Mouse (Mus musculus) naive thymus-derived CD4-positive, alpha-beta T cell, adult 2 months (primary cell): Measurements from ENCODE around the gene Procr.
A peak's percentile ranks its signal among the peaks of the same experiment; 100 is the strongest.
"Not testable (repeated sequence)": the region's sequence is repeated elsewhere in the genome, so short reads cannot be mapped to it uniquely, and the experiment has no call there.

Experiments used
- DNase-seq: peaks from one replicate; pipeline ENCODE4 v3.0.0-alpha.2; 2011; ENCODE audit warnings: low read depth

The Procr gene

DNA sequence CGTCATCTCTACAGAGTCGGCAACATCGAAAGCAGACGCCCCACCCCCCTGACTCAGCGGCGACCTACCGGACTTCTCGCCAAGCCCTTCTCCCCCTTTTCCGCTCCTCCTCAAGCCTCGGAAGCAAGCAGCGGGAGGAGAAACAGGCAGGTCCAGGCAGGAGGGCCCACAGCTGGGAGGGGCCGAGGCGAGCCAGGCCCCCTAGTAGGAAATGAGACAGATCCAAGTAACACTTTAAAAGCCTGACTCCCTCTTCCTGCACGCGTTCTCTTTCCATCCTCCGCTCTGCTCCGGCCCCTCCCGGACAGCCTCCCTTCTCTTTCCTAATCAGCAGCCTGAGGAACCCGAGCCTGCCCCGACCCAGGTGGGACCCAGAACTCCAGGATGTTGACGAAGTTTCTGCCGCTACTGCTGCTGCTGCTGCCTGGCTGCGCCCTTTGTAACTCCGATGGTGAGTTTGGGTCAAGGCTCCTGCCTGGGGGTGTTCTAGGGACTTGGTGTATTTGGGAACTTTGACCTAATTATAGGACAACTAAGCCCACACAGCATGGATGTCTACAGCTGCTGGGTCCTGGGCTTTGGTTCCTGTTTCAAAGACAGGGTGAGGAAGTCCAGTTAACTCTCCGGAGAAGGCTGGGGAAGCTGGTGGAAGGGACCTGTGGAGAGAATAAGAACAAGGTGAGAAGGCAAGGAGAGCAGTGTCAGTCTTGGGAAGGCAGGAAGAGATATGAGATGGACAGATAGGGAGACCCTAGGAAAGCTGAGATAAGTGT lies at the start of gene Procr:
Procr (plus strand) TSS at position 104 of the 773 bp plus-strand sequence.
- DNase-seq = no peak

DNA sequence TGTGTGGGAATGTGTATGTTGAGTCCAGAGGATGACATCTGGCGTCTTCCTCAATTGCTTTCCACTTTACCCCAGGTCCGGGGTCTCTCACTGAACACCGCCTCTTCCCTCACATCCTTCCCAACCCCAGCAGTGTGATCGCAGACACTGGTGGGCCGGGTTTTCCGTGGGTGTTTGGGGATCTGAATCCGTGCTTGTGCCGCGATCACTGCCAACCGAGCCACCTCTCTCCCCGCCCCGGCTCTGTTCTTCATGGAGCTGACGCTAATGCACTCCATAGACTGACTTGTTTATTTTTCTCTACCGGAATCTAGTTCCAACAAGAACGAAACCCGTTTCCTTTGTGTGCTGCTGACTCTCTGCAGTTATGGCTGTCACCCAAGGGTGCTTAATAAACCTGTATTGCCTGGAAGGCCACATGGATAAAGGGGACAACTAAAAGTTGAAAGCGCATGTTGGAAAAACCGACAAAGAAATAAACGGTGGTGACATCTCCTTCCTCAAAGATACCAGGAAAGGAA lies 49.5 kb upstream of the Procr start:
- no peak for DNase-seq

DNA sequence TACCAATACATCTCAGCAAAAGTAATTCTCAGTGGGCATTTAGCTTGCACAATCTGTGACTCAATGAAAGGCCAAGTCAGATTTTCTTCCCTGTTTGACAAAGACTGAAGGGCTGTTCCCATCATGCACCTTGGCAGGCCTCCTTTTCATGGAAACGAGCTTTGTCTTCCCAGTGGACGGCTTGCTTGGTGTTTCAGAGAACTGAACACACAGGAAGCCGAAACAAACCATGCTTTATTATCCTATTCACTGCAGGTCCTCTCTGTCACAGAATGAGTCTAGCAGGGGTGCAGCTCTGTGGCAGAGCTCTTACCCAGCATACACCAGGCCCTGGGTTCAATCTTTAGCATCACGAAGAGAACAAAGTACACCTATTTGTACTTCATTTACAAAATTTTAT lies 47.3 kb upstream of the Procr start:
- no peak for DNase-seq

DNA sequence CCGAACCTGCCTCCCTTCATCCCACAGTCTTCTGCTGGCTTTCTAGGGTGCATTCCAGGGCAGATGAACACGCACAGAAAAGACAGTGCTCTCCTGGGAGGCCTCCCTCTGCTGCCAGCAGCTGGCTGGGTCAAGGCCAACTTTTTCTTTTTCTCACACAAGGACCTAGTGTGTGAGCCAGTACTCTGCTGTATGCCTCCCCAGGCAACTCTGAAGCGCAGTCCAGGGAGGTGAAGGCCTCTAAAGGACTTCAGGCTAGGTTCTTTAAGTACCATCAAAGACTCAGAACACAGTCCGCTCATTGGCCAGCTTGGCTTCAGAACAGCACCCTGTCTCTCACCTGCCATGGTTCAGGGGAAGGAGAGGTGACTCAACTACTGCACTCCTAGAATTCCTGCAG lies 43.7 kb upstream of the Procr start:
- no peak for DNase-seq

DNA sequence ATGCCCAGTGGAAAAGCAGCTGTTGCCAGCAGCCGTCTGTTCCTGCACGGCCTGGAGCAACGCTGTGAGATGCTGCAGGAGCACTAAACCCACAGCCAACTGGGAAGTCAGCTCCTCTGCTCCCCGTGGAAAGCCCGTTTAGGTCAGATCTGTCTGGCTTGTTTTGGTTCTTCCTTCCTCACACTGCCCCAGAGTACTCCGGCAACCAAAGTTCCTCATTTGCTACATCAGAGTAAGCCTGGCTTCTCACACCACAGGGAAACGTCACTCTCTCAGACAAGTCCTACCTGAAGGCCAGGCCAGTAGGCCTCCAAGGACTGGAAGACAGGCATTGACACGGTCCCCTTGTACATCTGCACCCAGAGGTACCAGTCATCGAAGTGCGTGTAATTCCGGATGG lies 40.4 kb upstream of the Procr start:
- no peak for DNase-seq

DNA sequence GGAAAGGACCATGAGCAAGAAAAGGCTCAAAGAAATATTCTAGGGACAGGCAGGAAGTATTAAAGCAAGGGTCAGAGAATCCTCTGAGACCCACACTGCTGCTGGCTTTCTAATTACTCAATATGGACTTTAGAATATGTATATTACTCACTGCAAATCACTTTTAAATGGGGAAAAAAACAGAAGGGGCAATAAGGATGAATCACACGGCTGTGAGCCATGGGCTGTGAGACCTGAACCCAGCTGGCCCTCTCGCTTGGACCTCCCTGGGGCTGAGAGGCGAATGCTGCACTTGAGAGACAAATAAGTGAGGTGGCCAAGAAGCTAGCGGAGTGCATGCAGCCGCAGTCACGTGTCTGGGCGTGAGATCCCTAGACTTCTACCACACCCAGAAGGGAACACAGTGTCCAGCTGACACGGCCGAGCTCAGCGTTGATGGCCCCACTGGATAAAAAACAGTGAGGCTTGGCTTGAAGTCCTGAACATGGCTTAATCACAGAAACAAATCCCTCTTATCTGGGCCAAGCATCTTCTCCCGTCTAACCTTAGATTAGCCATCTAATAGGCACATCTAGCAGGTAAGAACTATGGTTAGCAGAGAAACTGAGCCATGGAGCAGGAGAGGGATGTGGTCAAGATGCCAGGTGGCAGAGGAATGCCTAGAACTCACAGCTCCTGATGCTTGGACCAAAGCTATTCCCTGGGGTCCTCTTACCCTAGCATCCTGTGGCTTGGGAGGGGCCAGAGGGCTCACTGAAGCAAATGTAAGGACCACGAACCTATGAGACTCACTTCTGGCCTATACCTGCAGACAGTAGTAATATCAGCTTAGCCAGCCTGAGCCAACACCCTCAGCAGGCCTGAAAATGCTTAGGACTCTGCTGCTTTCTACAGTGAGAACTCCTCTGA lies 33.6 kb upstream of the Procr start:
- no peak for DNase-seq

DNA sequence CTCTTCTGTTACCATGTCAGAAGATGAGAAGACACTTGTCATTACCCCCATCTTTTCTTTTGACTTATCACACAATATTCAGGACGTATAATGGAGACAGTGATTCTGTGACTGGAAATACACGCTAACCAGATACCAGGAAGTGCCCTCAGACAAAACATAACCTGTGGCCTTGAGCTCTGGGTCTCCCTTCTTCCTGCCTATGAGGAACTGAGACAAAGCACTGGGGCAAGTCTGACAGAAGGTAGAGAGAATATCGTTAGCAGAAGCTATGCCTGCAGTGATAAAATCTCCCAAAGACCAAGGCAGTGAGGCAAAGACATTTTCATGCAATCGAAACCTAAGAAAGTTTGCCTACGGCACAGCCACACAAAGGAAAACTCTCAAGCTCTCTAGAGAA lies 30.3 kb upstream of the Procr start:
- peak; percentile 55 for DNase-seq

DNA sequence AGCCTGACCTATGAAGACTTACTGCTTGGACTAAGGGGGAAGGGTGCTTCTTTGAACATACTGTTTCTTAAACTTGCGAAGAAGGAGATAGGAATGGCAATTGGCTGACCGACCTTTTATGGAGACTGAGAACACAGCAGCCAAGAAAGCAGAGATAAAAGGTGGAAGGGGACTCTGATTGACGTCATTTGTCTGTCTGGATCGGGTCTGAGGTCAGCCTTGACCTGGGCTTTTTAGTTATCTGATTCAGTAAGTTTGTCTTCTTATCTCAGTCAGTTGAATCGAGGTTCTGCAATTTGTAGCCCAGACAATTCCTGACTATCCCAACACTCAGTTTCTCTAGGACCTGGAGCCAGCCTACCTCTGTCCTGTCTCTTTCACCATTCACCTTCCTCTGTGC lies 26.9 kb upstream of the Procr start:
- DNase-seq = no peak

DNA sequence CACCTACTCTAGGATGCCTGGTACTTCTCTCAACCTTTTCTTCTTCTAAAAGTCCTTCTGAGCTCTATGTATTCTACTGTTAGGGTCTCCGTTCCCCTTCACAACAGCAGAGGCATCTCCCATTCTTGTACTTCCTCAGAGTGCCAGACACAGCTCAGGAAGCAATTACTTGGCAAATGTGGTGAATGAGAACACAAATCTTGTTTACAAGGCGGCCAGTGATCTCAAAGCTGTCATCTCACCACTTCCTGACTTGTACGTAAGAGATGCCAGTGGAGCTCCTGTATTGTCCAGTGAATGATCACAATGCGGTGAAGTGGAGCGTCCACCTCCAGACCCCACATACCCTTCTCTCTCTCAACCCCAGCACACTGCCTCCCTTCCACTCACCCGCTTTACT lies 26.4 kb upstream of the Procr start:
- no peak for DNase-seq

DNA sequence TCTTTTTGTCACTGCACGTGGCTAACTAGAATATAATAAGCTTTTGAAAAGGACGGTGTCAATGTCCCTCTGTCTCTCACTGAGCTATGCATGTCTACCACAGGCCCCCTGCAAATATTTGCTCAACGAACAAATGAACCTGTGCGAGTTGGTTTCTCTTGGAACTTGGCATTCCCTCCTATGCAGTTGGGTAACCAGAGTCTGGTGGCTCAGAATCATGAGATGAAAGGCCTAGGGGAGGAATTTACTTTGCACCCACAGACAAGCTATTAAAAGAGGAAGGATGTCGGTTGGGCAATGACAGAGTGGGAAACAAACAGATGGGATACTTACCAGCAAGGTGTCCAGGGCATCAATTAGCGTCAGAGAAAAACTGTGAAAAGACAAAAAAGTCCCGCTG lies 24.6 kb upstream of the Procr start:
- no peak for DNase-seq

DNA sequence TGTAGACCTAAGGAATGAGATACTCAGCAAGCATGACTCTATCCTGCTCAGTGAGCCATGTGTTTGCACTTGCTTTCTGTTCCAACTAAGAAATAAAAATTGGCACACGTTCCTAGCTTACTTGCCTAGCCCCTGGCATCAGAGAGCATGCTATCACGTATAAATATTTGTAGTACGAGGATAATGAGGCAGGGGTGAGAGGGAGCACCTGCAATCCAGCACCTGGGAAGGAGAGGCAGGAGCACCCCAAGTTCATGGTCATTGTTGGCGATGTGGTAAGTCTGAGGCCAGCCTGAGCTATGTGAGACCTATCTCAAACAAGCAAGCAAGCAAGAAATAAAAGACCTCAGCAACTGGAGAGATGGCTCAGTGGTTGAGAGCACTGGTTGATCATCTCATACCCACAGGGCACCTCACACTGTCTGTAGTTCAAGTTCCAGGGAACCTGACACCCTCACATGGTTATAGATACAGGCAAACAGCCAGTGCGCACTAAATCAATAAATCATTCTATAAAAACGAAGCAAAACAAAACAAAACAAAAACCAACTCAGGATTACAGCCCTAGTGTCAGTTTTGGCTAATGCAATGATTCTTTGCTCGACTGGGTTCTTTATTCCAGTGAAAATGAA lies 23.0 kb upstream of the Procr start:
- no peak for DNase-seq

DNA sequence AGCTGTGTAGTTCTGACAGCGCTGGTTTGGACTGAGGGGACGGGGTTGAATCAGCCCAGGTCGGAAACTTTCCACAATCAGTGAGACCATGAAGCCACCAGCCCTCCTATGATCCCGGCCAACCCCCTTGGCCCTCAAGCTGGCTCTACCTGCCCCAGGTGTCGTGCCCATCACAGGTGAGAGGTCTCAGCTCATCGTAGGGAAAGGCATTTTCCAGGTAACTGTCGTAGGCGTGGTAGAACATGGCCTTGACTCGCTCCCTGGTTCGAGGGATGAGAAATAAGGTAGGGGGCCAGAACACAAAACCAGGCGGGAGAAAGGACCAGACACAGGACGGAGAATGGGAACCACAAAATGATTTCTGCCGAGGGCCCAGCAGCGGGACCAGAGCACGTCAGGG lies 22.2 kb upstream of the Procr start:
- DNase-seq = no peak

DNA sequence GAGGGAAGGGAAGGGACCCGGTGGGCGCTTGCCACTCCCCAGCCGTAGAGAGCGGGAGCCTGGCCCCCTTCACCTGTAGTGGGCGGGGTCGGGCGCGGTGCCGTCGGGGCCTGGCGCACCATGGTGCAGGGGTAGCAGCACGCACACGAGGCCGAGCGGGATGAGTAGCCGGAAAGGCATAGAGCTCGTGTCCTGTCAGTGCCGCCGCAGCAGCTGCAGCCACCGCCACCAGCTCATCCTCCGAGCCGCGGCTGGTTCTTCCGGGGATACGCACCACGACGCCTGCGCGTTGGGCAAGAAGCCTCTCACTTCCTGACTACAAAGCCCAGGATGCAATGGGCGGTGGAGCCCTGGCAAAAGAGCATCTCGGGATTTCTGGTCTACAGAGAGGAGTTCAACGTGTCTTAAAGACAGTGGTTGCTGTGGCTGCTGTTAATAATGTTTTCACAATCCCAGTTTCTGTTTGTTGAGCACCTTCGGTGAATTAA lies 21.7 kb upstream of the Procr start, which contains the start of gene Edem2:
Edem2 (minus strand) TSS at position 318 of the 488 bp plus-strand sequence.
- DNase-seq = peak; percentile 95

DNA sequence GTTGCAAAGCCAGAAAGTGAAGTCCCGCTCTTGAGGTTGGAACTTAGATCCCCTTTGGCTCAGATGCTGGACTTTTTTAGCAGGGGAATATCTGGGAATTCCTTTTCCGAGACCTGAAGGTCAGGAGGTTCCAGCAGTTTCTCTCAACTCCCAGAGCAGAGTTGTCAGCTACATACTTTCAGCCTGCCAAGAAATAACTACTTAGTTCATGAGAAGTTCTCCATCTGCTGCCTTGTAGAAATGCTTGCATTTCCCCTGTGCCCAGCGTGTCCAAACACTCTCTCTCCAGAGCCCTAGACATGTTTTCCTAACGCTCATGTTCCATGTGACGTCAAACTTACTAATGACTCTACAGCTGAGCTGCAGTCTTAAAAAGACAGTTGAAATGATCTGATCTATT lies 15.8 kb upstream of the Procr start:
- DNase-seq = no peak

DNA sequence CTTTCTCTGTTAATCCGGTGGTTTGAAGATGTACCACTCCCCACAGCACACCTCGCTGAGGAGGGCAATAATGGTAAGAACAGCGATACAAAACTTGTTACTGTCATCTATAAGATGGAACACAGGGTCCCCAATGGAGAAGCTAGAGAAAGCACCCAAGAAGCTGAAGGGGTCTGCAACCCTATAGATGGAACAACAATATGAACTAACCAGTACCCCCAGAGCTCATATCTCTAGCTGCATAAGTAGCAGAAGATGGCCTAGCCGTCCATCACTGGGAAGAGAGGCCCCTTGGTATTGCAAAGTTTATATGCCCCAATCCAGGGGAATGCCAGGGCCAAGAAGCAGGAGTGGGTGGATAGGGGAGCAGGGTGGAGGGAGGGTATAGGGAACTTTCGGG lies 15.2 kb upstream of the Procr start, which contains the start of gene Gm17581:
Gm17581 (minus strand) TSS at position 101 of the 400 bp plus-strand sequence.
- not testable (repeated sequence) for DNase-seq

DNA sequence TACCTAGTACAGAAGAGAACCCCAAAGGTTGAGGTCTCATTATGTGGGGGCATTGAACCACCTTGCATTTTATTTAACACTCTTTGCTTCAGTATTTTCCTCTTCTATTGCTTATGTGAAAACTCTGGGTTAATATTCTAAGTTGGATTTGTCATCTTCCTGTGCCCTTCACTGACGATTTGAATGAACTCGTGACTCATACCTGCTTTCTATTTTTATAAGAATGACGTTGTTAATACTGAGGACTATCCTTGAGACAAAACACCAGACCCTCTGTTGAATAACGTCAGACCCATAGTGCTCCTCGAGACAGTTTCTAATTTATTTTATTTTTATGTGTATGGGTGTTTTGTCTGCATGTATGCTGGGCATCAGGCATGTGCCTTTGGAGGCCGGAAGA lies 14.0 kb upstream of the Procr start:
- DNase-seq = no peak

DNA sequence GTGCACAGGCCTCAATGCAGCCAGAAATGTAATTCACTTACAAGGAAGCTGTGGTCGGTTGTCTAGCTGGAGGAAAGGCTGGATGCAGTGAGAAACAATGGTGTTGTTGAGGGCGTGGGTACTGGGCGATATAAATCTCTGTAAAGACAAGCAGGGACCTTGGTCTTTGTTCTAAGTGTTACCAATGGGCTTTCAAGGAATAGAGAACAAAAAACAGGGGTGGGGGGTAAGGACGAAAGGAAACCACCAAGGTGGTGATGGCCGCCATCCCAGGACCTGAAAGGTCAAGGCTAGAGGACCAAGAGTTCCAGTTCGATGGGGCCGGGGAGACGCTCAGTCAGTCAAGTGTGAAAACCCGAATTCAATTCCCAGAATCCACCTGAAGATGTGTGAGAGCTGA lies 13.1 kb upstream of the Procr start:
- DNase-seq = no peak

DNA sequence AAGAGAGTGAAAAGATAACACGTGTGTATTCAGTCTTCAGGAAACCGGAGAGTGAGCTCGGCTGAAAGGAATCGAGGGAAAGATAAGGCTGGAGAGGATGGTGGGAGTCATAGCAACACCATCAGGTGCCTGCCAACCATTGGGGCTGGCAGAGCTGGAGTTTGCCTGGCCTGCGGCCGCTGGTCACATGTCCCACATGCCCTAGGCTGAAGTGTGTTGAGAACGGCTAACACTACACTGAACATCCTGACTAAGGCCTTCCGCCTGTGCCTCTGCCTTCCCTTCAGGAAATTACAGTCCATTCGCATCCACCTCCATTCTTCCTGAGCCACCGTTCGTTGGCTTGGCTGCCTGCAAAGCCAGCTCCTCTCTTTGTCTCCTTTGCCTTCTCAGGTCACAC lies 8.7 kb upstream of the Procr start:
- no peak for DNase-seq

DNA sequence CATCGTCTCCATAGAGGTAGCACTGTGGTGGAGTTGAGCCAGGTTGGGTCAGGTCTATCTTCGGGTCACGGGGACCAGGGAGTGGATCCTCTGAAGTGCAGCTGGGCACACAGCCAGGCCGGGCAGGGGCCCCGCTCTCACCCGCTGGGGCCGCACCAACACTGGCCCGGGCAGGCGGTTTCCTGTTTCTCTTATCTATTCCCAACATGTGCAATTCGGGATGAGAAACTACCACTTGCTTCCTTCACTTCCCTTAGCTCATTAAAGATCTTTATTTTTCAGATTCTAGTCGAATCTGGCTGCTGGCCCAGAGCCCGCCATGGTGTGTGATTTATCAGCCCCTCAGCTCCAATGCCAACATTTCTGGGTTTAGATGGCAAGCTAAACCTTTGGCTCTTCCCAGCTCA lies 8.0 kb upstream of the Procr start:
- no peak for DNase-seq

DNA sequence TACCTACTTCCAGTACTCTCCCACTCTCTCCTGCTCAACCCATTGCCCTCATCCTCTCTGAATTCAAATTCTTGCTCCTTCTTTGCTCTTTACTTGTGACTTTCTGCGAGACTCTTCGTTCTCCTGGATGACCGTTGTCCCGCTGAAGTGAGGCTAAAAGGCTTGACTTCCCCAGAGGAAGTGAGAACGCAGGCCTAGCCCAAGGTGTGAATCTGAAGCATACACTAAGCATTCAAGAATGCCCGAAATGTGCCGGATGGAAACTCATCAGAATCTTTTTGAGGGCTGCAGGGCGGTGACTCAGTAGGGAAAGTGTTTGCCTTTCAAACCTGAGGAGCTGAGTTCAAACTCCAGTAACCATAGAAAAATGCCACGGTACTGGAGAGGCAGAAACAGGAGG lies 7.6 kb upstream of the Procr start:
- DNase-seq = no peak

DNA sequence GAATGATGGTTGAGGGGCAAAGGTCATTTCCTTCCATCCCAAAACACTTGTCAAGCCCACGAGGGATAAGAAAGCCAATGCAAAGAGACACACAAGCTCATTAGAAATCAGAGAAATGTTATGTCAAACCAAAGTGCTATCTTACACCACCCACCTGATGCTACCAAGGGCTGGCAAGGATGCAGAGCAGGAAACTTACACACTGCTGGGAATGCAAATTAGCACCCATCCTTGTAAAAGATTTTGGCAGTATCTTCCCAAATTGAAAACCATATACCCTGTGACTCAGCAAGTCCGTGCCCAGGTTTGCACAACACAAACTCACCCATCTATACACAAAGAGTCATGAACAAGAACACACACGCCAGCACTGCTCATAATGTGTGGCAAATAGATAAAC lies 5.4 kb upstream of the Procr start:
- DNase-seq = no peak

DNA sequence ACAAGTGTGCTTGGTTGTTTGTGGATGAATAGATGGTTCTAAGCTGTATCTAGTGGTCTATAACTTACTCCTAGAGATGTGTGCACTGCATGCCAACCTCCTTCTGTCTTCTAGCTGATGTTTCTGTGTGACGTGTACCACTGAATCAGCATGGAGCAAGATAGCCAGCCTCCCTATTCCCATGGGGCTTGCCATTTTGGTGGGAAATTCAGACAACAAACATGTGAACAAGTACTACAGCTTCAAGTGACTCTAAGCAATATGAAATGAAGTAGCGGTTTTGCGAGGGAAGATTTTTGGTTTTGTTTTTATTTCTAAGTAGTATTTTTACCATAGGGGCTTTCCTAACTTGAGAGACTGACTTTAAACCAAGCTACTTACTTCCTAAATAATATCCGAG lies 1.5 kb upstream of the Procr start:
- DNase-seq = no peak
